Mouse (Mus musculus) thymus, adult 2 months (tissue): Measurements from ENCODE around the gene Fbxl12.
"Not testable (repeated sequence)": the region's sequence is repeated elsewhere in the genome, so short reads cannot be mapped to it uniquely, and the experiment has no call there.

Experiments used
- CTCF ChIP-seq: fragments of 200-500 bp; IDR thresholded peaks from 2 replicates; pipeline ENCODE4 v1.5.1; 2012; ENCODE audit warnings: mild to moderate bottlenecking, control low read depth, low read length, moderate library complexity, borderline replicate concordance; ENCODE audit not compliant: control insufficient read depth, poor library complexity, insufficient read depth; ENCODE audit errors: extremely low read depth
- POLR2A ChIP-seq: fragments of 200-500 bp; IDR thresholded peaks from 2 replicates; pipeline ENCODE4 v1.6.1; 2012; ENCODE audit warnings: mild to moderate bottlenecking, low read length, control low read depth, moderate library complexity; ENCODE audit not compliant: control insufficient read depth, poor library complexity, insufficient read depth; ENCODE audit errors: extremely low read depth

GRCm38 (mm10) chr9:20635676-20636075 is 8.9 kb downstream of the Fbxl12 start:
- not testable (repeated sequence) for TF ChIP-seq CTCF, POLR2A
